Mouse (Mus musculus) retina, embryonic 14.5 days (tissue): ENCODE measurements around the gene Sf3b1.
"Not testable (repeated sequence)": the region's sequence is repeated elsewhere in the genome, so short reads cannot be mapped to it uniquely, and the experiment has no call there.

Experiments used
- DNase-seq: peaks from one replicate; pipeline ENCODE4 v3.0.0-alpha.2; 2015; ENCODE audit warnings: low spot score

Sf3b1 gene

DNA sequence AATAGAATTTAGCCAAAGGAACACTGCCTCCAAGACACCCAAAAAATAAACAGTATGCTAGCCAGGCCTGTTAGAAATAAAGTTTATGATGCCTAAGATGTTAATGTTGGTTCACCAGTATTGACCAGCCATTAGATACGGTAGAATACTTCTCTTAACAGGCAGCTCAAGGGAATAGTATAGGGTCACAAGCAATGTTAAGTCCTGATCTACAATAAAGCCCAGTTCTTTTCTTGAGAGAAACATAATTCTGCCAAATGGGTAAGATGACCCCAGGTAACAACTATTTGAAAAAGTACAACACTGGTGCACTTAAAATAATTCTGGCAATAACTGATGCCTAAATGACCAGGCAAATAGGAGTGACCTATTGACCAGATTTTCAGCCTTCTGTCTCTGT lies 685 bp upstream of the Sf3b1 start:
- no peak for DNase-seq

DNA sequence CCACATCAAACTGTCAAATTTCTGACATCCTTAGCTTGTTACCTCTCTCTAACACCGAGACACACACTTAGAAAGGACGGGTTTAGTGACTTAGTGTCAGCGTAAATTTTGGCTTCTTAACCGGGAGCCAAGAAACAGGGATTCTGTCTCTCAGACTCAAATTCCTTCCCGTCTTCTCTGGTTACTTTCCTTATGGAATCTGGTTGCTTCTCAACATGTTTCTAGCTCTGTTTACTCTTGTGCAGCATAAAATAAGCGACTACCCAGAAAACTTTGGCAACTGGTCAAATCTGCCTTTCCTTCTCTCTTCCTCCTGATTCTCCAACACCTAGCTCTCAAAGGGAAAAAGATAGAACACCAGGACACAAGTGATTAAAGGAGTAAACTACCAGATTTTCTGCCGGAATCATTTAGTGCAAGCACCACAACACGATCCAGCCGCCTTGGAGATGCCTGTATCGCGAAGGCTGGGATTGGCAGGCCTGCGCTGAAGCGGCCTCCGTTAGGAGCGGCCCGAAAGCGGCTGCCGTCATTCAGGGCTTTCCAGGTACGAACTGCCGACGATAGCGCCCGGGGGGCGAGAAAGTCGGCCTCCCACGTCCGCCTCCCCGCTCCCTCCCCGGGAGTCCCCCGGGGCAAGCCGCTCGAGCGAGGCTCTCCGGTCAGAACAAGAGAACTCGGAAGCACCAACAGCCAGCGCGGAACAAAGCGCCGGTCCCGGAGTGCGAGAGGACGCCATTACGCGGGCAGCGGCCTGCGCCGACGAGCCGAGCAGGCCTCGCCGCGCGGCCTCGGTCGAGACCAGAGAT lies 633 bp downstream of the Sf3b1 start:
- peak; percentile 48 for DNase-seq

DNA sequence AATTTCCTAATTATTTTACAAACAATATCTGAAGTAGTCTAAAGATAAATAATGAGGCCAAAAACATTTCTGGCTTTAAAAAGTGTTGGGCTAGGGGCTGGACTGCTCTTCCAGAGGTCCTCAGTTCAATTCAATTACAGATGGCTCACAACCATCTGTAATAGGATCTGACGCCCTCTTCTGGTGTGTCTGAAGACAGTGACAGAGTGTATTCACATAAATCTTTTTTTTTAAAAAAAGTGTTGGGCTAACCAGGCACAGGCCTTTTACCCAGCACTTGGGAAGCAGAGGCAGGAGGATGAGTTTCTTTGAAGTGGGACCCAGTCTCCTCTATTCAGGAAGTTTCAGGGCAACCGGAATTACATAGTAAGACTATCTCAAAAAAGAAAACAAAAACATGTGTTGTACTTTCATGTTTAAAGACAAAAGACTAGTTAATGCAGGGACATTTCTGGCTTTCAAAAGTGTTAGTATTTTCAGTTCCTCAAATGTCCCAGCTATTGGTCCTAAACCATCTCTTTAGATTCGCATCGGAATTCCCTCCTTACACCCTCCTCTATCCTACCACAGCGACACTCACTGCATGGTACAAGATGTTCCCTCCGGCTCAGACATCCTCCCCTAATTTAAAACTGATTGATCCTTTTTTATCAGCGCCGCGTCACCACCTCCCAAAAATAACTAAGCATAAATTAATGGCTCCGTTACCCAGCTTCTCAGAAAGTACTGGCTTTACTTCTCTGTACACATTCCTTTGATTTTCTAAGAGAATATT lies 1.4 kb downstream of the Sf3b1 start:
- DNase-seq, result peak; percentile 7

DNA sequence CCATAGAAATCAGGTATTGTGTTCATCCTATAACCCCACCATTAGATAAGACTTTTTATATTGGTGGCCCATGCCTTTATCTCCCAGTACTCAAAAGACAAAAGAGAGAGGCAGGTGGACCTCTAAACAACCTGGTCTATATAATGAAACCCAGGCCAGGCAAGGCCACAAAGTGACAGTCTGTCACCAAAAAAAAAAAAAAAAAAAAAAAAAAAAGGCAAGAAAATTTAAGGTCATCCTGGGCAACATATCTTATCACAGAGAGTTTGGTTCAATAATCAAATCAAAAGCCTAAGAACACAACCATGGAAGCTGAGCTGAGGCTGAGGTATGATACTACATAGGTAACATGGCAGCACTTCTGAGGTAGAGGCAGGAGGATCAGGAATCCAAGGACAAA lies 5.4 kb downstream of the Sf3b1 start:
- DNase-seq, result no peak

DNA sequence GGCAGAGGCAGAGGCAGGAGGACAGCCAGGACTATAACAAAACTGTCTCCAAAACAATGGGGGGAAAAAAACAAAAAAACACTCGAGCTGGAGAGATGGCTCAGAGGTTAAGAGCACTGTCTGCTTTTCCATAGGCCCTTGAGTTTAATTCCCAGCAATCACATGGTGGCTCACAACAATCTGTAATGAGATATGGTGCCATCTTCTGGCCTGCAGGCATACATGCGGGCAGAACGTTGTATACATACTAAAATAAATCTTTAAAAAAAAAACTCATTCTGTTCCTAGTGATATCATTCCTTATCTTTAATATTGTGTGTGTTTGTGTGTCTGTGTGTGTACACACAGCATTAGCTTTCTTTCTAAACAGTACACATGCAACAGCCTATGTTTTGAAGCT lies 14.8 kb downstream of the Sf3b1 start:
- DNase-seq, result peak; percentile 11

DNA sequence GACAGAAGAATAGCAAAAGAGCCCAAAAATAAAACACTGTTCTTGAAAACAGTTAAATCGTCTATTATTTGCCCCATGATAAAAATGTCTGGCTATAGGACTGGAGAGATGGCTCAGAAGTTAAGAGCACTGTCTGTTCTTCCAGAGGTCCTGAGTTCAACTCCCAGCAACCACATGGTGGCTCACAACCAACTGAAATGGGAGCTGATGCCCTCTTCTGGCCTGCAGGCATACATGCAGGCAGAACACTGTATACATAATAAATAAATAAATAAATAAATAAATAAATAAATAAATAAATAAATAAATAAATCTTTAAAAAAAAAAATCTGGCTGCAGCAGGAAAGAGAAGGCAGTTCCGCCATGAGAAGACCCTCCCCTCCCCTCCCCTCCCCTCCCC lies 19.0 kb downstream of the Sf3b1 start:
- DNase-seq, result not testable (repeated sequence)

DNA sequence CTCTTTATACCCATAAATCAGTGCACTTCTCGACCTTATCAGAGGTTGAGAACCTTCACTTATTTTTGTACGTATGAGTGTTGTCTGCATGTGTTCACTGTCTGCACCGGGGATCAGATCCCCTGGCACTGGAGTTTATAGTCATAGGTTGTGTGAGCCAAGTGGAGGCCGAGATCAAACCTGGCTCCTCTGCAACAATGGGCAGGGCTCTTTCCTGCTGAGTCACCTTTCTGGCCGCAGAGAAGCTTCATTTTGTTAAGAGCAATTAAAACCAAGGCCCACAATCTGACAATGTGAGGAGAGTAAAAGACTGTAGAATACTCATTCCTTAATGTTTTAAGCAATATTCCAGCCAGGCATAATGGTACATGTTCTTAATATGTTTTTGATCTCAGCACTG lies 33.7 kb downstream of the Sf3b1 start:
- no peak for DNase-seq

DNA sequence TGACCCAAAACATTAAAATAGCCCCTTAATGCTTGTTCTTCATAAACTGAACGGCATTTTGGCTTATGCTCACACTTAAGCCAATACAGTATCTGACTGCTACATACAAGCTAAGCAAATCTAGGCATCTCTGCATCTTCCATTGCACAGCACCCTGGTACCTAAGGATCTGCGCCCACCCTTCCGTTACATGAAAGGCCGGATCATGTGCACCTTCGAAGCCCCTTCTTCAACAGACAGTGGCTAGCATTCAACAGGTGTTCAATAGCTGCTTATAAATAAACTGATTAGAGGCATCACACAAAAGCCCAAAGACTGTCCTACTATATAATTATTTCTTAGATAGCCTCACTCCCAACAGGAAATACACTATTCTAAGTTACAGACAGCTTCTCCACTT lies 41.0 kb downstream of the Sf3b1 start:
- no peak for DNase-seq

DNA sequence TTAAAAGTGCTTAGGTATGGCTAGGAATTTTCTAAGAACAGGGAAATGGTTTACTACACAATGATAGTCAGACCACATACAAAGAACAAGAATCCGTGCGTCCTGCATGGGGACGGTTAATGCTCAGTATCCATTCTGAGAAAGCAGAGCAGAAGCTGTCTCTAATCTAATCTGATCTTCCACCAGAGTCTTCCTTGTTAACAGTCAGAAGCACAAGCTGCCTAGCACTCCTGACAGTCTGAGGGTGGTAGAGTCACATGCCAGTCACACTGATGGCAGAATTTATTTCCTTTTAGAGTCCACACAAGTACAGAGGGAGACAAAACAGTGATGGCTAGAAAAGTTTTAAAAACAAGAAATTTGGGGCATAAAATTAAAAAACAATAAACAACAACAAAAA lies 41.5 kb downstream of the Sf3b1 start:
- DNase-seq, result no peak

DNA sequence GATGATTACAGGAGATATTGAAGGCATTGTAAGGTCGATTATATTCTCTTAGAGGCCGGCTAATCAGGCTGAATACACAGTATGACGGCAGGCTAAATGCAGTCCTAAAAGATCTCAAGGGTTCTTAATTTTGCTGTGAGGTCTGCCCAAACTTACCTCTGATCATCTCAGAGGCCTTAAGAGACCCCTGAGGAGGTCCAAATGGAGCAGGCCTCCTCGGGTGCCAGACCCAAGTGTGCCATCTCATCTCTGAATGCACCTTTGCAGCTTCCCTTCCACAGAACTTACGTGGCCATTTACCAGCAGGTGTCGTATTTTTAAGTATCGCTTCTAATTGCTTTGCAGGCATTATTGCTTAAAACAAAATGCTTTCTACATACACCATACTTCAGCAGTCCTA lies 43.1 kb downstream of the Sf3b1 start:
- no peak for DNase-seq

DNA sequence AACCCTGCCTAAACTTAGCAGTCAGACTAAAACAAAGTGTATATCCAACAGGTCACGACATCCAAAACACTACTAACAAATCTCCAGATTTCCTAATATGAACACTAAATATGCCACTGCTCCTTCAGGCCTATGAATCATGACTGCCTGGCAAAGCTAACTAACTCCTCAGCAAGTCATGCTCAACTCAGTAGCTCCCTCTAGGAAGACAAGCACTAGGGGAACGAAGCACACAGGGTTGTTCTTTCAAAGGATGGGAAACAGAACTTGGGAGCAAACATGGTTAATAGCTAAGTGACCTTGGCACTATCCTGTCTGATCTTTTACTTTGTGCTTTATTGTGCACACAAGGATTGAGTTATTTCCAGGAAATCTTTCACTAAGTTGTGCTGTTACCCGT lies 43.9 kb downstream of the Sf3b1 start:
- DNase-seq, result peak; percentile 25

DNA sequence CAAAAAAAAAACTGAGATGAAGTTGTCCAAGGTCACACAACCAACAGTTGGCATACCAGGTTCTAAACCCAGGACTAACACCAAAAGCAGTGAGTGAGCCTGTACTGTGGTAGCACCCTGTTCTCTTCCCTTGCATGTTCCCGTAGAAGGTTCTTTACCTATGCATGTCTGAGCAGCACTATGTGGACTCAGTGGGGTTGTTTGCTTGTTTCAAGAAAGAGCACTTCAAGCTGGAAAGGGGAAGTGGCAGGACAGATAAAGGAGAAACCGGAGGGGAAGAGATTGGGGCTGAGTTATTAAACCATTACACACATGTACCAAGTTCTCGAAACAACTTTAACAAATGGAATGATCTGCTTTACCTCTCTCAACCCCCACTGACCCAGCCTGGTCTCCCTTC lies 44.6 kb downstream of the Sf3b1 start:
- no peak for DNase-seq

DNA sequence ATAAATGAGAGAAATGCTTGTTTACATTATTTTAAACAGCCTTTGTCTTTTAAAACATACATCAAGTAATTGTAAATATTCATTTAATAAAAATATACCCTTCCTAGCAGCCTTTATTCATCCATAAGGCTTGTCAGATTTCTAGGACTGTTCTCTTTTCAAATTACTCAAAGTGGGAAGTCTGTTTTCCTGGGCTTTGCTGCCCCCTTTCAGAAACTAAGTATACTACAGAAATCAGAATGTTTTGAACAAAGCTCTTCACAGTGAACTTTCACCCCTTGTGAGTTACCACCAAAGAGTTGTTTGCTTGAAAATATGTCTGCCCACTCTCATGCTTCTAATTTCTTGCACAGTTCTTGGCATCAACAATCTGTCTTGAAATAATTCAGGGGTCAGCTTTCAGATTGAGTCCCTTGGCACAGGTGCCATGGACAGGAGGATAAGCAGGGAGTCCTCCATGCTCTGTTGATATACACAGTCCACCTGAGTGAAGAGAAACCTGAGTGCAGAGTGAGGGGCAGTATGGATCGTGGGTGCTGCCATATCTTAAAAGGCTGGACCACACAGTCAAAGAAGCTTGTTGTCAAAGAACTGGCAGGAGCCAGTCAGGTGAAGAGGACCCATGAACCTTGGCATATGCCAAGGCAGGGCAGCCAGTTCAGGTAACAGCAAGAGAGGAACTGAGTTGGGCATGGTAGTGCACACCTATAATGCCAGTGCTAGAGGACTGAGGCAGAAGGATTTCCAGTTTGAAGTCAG lies 47.9 kb downstream of the Sf3b1 start:
- peak; percentile 66 for DNase-seq

DNA sequence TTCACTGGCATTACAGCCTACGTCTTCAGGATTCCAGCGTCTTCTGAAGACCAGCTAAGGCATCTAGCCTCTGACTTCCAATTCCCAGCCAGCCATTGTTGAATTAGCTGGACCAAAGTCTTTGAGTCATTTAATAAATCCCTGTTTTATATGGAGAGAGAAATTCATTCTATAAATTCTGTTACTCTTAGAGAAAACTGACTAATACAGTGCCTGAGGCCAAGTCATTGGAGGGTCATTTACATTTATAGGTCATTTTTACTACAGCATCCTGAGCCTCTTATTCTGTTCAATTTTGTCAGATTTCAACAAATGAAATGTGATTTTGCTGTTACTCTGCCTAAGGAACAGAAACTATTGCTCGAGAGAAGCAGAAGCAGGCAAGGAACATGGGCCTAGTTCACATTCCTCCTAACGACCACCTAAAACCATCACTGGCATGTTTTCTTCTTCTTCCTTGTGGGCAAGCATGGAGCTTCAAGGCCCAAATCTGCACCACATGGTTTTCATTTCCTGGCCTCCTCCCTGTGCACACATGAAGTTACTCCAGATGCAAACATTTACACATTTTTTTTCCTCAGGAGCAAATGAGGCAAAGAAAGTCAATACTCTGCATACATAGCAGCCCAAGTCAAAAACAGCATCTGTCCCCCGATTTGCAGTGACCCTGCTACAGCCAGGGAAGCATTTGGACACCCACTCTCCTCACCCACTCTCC lies 55.4 kb downstream of the Sf3b1 start:
- DNase-seq, result no peak

DNA sequence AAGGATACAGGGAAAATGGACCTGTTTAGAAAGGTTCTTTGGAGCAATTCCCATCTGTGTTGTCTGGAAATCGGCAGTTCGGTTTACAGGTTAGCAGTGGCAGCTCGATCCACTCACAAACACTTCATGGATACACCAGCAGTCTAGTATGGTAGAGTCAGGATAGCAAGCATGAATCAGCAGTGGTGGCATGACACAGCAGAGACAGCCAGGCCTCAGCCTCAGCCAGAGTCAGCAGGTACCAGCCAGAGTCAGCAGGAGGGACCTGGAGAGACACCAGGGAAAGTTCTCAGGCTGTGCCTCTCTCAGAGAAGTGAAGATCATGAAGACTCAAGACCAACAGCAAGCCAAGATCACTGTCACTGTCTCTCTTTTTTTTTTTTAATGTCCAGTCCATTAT lies 60.4 kb downstream of the Sf3b1 start:
- no peak for DNase-seq

DNA sequence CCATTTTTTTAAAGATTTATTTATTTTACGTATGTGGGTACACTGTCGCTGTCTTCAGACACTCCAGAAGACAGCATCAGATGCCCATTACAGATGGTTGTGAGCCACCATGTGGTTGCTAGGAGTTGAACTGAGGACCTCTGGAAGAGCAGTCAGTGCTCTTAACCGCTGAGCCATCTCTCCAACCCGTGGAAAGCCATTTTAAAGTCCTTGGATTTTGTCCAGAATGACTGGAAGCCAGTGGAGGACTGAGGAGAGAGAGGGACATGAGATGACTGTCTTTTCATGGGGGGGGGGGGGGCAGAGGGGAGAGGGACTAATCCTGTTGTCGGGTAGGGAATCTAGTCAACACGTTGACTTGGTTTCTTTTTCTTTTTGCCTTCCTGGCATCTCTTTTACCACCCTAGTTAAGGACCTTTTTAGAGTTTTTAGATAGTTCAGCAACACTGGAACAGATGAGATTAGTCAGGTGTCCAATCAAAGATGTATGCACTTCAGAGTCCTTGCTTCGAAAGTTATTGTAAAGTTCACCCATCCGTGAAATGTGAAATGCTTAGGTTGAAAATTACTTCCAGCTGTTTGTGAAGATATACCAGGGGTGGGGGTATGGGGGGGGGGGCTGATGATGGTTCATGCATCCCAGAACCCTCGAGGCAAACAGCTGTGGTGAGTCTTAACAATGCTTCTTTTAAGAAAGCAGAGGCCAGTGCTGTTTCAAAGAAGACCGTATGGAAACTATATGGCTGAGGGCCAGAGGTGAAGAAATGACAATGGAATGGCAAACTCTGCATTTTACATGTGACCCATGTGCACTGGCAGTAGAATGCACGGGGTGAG lies 61.9 kb downstream of the Sf3b1 start:
- DNase-seq, result no peak

DNA sequence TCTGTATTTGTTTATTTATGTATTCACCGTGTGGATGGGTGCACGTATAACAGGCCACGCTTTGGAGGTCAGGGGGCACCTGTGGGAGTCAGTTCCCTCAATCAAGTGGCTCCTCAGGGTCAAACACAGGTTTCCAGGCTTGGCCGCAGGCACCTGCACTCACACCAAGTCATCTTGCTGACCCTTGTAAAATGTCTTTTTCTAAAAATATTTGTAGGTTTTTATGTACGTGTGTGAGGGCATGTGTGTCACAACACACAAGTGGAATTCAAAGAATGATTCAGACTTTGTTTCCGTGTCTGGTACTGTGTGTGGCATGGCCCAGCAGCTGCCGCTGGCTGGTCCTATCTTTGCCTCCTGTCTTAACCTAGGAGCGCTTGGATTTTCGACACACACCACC lies 65.6 kb downstream of the Sf3b1 start:
- DNase-seq, result no peak

DNA sequence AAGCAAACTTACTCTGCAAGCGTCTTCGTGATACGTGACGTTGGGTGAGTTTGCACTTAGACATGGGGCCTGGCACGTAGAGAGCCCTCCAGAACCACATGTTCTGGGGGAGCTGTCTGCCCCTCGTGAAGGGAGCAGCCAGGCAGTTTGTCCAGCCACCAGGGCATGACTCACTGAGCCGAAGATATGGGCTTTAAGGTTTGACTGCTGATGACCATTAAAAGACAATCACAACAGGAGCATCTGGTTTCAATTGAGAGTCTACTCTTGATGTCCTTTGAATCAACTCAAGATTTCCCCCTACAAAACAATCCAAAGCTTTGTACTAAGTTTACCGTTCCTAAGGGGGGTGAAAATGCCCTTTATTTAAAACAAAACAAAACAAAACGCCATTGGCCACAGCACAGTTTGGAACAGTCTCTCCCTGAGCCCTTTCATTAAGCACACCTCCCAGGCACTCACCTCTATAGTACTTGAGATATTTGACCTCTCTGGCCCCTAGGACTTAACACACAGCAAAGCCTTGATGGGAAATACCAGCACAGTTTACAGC lies 66.6 kb downstream of the Sf3b1 start:
- no peak for DNase-seq

DNA sequence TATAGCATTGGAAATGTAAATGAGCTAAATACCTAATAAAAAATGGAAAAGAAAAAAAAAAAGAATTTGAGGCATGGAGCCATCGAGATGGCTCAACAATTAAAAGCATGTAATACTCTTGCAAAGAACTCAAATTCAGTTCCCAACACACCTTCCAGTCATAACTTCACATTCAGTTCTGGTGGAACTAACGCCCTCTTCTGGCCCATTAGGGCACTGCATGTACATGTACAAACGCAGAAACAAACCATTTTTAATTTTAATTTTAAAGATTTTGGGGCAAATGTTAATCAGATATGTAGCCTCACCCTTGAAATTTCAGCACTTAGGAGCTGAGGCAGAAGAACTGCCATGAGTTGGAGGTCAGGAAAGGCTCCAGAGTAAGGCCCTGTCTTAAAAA lies 68.8 kb downstream of the Sf3b1 start:
- no peak for DNase-seq

DNA sequence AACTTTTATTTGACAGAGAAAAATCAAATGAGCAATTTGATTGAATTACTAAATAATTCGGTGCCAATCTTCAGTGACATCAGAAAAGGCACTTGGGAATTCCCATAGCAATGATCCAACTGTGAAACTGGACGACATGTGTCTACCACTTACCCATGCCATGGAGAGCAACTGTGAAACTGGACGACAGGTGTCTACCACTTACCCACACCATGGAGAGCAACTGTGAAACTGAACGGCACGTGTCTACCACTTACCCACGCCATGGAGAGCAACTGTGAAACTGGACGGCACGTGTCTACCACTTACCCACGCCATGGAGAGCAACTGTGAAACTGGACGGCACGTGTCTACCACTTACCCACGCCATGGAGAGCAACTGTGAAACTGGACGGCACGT lies 70.3 kb downstream of the Sf3b1 start:
- not testable (repeated sequence) for DNase-seq

DNA sequence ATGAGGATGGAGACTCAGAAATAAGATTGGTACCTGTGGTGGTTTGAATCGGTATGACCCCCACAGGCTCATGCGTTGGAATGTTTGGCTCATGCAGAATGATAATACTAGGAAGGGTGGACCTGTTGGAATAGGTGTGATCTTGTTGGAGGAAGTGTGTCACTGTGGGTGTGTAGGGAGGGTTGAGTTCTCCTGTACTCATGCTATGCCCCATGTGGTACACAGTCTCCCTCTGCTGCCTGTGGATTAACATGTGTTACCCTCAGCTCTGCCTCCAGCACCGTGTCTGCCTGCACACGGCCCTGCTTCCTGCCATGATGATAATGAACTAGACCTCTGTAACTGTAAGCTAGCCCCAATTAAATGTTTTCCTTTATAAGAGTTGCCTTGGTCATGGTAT lies 72.4 kb downstream of the Sf3b1 start:
- DNase-seq, result no peak
